Mouse (Mus musculus): ENCODE measurements around the gene Gm13199. TPM values are rescaled to one million over a fixed set of nuclear protein-coding genes. Genes with fewer than 3 reads are reported as not detected.

Gm13199 gene
- not detected for total RNA-seq (2021)
- long read RNA-seq, experiment 1: 0 reads
- long read RNA-seq, experiment 2: 0 reads

DNA sequence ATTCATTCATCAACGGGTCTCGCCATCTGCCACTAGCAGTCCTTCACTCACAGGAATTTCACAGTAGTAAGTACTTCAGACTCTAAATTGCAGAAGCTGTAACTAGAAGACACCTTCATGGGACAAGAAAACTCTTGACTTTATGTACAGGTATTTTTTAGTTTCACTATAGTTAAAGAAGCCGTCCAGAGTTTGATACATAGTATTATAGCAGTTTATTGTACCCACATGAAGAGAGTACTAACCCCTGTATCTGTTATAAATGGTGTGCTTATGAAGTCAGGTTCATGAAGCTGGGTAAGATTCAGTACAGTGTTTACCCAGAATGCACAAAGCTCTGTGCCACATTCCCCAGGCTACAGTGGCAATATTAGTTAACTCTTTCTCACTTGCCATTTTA is at the start of gene Gm13199:
Gene Gm13199, minus strand, starts transcription at position 101 of the 400 bp plus-strand sequence.
- no peak for DNase-seq
- intact Hi-C loops (cut with DNase I): no loop called here

DNA sequence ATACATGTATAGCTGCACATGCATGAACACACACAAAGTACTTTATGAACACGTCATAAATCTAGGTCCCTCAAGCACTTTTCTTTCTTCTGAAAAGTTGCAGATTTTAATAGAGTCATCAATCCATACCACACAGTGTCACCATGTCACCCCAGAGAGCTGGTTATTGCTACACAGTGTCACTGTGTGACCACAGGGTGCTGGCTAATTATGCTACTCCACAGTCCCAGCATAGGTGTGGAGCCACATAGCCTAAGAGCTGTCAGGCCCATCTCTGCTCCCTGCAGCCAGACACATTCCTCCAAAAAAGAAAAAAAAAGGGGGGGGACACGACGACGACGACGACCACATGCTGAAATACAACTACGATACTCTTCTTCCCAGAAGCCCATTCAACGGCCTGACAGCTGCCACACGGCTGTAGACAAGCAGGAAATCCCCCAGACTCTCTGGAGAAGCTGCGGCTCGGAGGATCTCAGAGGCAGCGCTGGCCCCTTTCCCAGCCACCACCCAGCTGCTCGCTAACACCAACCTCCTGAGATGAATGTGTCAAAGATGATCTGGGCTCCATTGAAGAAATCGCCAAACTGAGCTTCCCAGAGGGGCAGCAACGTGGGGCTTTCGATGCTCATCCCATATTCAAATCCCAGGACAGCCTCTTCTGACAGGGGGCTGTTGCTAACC is 48.7 kb upstream of the Gm13199 start:
- intact Hi-C loops (cut with DNase I): no loop called here
- peak in 1 of 2 experiments; percentile 13 for DNase-seq

DNA sequence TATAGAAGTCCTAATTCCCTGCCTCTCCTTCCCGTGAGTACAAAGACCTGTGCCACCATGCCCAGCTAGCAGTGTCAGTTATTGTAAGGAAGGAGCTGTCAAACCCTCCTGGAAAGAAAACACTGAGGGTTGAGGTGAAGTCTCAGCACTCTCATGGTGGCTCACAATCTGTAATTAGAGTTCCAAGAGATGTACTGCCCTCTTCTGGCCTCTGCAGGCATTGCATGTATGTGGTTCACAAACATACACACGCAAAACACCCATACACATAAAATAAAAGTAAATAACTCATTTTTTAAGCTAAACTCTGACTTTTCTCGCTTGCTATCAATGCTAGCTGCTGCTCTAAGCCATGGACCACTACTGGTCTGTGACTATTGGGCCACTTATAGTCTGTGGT is 43.9 kb upstream of the Gm13199 start:
- peak; percentile 21 to 35 for DNase-seq
- intact Hi-C loops (cut with DNase I): no loop called here

DNA sequence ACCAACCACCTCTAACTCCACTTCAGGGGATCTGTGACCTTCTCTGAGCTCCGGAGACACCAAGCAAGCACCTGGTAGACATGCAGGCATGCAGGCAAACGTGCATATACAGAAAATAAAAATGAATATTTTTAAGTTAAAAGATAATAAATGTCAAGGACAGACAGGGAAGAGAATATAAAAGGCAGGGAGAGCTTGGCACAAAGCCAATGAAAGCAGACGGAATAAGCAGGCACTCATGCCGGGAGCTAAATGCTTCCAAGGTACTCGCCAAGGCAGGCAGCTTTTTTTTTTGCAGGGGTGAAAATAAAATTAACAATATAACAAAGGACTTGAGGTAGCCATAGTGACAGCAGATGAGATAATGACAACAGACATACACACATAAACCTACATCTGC is 43.4 kb upstream of the Gm13199 start:
- peak in 1 of 2 experiments; percentile 25 for DNase-seq
- intact Hi-C loops (cut with DNase I): no loop called here

DNA sequence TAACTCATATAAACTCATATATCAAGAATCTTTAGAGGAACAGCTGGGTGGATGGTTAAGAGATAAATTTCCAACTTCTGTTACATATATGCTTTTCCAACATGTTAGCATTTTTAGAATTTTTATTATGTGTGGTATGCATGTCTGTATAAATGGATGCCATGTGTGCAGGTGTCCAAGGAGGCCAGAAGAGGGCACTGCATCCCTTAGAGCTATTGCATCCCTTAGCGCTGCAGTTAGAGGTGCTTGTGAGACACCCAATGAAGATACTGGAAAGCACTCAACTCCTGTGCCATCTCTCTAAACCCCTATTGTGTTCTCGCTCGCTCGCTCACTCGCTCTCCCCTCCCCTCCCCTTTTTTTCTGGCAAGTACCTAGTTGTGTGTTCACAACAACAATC is 37.4 kb upstream of the Gm13199 start:
- intact Hi-C loops (cut with DNase I): no loop called here
- DNase-seq: peak in 1 of 2 experiments; percentile 23

DNA sequence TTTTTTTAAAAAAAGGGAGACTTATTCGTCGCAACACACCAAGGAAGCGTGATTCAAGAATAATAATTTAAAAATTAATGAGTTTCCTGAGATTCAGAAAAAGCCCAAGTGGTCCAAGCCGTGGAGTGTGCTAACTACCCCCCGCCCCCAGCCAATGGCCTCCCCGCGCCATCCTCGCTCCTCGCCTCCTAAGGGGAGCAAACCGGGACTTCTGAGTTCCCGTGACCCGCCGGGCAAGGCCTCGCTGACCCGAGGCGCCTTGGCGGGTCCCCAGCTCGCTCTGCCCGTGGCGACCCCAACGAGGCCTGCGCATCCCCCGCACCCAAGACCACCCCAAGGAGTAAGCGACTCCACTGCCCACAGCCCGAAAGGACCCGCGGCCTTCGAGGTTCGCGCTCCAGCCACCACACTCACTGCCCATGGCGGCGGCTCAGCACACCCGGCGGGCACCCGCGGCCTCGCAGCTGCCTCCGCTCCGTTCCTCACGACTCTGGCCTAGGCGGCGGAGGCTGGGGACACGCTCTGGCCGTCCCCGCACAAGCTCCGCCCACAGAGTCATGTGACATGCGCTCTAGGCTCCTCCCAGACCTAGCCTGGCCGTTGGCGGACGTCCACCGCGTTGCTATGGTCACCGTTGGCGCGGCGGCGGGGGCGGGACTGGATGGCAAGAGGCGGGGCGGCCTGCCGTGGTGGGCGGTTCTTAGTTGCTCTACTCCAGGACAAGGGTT is 32.3 kb upstream of the Gm13199 start, which contains the start of gene Sec61a2:
Gene Sec61a2, minus strand, starts transcription at position 590 of the 728 bp plus-strand sequence.
- intact Hi-C loops (cut with DNase I): loop anchor here (2.0 to 10.0 kb wide), 2 partner anchors 56 to 270 kb away; partner anchors contain the start of gene Upf2
- peak; percentile 100 for DNase-seq

DNA sequence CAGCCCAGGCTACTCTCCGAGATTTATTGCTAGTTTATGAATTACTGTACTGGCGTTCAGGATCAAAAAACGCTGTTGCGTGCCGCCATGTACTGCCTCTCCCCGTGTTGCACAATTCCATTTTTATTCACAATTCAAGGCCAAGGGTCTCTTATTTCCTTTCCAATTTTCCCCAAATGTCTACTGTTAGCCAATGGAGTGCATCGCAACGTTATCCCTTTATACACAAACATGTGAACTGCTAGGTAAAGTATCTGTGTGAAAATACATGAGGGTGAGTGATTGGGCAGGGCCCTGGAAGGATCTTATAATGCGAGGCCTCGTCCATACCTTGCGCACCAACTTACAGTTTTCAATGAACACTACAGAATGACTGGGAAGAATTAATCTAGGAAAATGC is 31.6 kb upstream of the Gm13199 start:
- no peak for DNase-seq
- intact Hi-C loops (cut with DNase I): loop anchor here (2.0 to 10.0 kb wide), 2 partner anchors 57 to 271 kb away; partner anchors contain the start of gene Upf2

DNA sequence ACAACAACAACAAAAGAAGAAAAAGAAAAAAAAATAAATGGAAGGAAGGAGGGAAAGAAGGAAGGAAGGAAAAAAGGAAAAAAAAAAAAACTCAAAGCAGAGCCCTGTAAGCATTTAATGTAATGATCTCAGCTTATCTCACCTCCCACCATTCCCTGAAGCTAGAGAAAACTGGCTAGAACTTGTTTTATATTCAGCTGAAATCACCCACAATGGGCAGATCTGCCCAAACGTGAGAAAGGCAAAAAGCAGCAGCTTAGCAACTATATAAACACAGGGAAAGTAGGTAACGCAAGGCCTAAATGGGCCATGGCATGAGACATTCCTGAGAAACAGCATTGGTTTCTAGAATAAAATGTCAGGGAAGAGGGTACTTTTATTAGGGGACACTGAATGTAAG is 26.7 kb upstream of the Gm13199 start:
- intact Hi-C loops (cut with DNase I): no loop called here

DNA sequence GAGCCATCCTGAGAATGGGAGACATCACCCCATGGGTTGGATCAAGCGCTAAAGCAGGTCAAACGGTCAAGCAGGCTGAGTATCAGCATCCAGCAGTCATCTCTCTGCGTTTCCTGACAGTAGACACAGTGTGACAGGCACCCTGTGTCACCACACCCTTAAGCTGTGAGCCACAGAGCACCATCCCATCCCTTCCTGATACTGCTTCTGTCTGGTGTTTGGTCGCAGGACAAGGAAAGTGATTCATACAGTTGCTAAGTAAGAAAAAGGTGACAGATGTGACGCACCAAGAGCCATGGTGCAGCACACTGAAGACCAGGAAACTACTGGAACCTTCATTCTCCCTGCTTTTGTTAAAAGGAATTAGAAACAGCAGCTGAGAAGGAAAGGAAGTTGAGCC is 26.1 kb upstream of the Gm13199 start:
- DNase-seq: no peak
- intact Hi-C loops (cut with DNase I): no loop called here

More for the DNA sequence above, 26.7 kb upstream of the Gm13199 start:
- no peak for DNase-seq

DNA sequence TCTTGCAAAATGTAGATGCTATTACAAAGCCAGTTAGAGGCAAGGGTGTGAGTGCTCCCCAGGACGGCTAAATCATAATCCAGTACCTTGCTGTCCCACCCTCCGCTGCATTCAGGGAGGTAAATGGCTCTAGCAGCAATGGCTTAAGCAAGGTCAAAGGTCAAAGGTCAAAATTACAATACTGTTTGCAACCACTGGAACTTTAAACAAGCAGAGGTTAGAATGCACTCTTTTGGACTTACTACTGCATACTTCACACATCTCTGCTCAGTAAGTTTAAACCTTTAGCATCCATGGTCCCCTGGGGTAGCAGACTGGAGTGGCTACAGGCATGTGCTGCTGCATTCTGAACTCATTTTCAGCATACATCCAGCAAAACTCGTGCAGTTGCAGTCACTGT is 14.7 kb upstream of the Gm13199 start:
- DNase-seq: no peak
- intact Hi-C loops (cut with DNase I): no loop called here

DNA sequence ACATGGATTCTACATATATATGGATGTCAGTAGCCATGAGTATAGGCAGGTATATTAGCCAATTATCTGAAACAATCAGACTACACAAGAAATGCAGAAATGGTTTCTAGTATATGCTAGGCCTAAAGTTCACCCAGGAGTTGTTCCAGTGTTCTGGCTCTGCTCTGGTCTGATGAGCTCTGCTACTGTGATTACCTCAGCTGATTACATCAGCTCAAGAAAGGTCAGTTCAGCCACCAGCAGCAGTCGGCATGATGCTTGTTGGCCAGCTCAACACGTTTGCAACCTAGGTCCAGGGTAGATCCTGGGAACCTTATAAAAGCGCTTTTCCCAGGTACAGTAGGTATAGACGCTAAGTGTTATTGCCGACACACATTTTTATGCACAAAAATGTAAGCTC is 7.0 kb upstream of the Gm13199 start:
- no peak for DNase-seq
- intact Hi-C loops (cut with DNase I): no loop called here

DNA sequence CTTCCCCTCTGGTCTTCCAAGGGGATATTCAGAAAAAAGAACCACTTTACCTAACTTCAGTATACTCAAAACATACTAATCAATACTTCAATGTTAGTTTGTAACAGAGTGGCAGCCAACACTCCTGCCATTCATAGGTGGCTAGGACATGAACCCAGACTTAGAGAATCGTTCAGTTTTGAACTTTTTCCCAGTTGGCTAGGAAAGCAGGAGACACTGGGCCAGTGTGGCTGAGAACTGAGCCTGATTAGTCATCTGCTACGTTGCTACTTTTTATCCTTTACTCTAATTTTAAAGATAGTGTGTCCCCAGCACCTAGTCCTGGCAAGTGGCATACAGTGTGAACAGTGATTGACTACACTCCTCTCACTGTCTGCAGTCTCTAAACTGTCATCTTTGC is 4.9 kb upstream of the Gm13199 start:
- DNase-seq: no peak
- intact Hi-C loops (cut with DNase I): no loop called here

DNA sequence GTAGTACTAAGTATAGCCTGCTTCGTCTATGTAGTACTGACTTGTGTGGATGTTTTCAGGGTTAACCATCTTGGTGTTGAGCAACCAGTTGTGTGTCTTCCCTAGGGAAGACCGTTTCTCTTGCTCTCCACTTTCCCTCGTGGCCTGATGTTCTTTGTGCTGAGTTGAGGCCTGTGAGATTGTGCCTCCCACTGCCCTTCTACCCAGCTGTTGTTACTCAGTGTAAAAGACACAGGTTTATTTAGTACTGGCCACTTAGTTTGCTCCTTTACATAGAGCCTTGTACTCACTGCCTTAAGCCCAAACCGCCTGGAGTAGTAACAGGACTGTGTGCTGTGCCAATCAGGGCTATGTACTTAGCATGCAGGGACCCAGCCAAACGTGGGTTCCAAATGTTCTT is 10.9 kb downstream of the Gm13199 start:
- intact Hi-C loops (cut with DNase I): no loop called here

DNA sequence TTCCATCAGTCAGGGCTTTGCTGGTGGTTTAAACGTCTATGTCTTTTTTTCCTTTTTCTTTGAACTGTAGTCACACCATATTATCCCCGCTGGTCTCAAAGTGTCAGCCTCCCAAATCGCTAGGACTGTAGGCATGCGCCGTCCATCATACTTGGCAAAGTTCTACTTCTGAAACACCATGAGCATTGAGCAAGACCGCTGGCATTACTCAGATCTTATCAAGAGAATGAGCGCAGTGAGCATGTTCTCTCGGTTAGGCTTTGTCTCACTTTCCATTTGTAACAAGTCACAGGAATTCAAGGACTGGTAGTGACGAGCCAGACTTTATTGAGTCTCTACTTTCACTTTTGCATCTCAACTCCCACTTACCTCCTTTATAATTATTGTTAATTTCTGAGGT is 11.6 kb downstream of the Gm13199 start:
- intact Hi-C loops (cut with DNase I): no loop called here
- no peak for DNase-seq

More for the DNA sequence above, 10.9 kb downstream of the Gm13199 start:
- DNase-seq: no peak

DNA sequence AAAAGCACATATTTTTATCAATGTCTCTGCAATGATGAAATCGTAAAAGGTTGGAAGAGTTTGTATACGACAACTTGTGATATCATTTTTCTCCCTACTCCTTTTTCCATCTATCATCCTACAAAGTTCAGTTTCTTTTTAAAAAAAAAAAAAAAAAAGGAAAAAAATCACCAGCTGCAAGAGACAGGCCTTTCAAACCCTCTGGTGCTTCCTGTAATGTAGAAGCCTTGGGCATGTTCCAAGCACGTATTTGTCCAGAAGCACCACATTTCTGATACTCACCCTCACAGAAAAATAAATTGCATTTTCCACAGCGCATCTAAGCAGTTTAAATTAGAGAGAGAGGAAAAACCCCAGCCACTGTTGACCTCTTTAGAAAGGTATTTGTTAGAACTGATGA is 16.9 kb downstream of the Gm13199 start:
- no peak for DNase-seq
- intact Hi-C loops (cut with DNase I): no loop called here

DNA sequence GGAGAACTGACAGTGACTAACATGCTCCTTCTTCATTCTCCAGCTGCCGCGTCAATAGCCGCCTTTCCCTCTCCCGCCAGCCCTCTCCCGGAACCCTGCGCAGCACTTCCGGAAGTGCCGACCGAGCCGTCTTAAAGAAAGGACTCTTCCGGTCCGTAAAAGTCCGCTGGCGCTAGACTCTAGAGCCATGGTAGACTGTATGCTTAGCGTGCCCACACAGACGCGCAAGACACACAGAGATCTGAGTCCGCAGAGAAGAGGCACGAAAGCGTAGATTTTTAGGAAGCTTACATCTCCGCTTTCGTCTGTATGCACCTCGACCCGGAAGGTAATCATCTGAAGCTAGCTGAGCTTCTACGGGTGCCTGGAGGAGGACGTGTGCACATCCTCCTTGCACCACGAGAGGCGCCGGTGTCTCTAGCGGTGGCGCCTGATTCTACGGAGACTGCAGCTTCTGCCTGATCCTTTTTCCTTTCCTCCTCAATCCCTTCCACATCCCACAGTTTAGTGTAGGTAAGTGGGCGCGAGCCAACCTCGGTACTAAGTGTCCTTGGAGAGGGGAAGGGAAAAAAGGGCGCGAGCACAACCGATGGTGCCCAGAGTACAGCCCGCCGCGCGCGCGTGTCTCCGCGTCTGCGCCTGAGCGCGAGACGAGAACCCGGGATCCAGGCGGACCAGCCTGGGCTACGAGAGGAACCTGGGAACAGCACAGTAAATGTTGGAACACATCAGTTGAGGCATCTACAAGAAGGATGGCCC is 17.7 kb downstream of the Gm13199 start, which contains the start of the genes Nudt5 and Cdc123:
Gene Nudt5, plus strand, starts transcription at position 147 of the 759 bp plus-strand sequence.
Gene Cdc123, minus strand, starts transcription at position 292 of the 759 bp plus-strand sequence.
- intact Hi-C loops (cut with DNase I): no loop called here
- DNase-seq: peak; percentile 81 to 86

DNA sequence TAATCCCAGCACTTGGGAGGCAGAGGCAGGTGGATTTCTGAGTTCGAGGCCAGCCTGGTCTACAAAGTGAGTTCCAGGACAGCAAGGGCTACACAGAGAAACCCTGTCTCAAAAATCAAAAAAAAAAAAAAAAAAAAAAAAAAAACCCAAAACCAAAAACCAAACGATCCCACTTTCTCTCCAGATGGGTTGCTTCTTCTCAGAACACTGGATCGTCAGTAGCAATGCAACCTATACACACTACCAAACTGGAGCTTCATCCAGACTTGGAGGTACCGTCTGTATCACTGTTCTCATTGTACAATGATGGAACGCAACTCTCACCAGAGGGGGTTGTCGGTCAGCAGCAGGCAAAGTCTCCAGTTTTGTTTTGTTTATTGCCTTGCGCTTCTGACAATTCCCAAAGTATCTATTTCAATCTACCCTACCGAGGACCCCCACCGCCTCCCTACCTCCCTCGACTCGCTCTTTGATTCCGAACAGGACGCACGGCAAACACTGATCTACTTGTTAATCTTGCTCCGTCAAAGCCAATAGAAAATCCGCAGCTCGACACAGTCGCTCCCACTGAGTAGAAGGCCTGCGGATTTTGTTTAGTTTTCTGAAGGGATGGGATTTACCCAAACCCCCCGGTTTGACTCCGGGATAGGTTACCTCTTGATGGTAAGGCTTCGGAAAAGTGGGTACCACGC is 18.4 kb downstream of the Gm13199 start:
- no peak for DNase-seq
- intact Hi-C loops (cut with DNase I): no loop called here

DNA sequence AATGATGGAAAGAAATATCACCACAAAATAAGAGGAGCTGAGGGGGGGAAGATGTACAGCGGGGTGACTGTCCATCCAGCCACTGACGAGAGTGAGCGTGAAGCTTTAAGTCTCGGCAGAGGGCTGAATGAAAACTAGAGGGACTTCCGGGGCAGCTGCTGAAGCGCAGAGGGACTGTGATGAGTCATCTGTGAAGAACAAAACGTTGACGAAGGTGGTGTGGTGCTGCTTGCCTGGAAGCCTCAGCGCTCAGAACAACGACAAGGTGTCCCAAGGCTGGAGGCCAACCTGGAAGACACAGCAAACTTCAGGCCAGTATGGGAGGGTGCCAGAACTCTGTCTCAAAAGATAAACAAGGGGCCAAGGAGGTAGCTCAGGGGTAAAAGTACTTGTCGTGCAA is 21.9 kb downstream of the Gm13199 start:
- DNase-seq: no peak
- intact Hi-C loops (cut with DNase I): no loop called here

DNA sequence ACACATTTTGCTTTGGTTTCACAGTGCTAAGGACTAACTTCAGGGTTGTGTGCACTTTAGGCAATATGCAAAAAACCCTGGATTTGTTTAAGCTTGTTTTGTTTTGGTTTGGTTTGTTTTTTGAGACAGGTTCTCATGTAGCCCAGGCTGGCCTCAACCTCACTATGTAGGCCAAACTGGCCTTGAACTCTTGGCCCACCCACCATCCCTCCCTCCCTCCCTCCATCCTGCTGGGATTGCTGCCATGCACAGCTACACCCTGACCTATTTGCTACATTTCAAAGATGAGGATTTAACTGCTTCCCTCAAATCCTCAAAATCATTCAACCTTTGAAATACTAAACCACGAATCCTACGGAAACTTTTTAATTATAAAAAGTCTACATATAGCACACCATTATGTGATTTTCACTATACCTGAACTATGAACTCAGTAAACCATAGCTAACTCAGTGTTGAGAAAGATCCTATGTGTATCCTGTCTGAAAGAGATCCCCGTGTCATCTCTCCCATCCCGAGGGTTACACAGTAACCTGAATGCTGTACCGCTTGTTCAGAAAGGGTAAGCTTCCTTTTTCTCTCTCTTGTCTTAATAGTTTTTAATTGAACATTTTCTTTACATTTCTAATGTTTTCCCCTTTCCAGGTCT is 37.3 kb downstream of the Gm13199 start:
- DNase-seq: no peak
- intact Hi-C loops (cut with DNase I): no loop called here

DNA sequence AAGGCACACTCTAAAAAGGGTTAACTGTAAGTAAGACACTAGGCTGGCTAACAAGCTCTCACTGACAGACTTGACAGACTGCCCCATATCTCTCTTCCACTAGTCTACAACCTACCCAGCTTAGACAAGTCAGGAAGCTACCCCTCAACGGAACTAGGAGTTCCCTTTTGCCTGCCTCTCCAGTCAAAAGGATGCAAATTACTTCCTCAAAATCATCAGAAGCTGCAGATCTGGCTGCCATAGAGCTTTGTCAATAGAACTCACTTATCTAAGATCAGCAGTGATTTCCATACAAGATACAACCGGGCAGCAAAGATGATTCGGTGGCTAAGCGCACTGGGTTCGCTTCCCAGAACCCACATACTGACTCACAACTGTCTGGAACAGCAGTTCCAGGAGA is 38.0 kb downstream of the Gm13199 start:
- intact Hi-C loops (cut with DNase I): no loop called here
- DNase-seq: no peak

Measured in heart, postnatal 14 days (tissue).